Mouse (Mus musculus) megakaryocyte-erythroid progenitor cell, adult 5 weeks (primary cell): ENCODE data around the gene Cldn15. TPM values are rescaled to one million over a fixed set of nuclear protein-coding genes. Genes with fewer than 3 reads are reported as not detected.

Source experiments
- polyA plus RNA-seq: library from polyadenylated mRNA; stranded (reverse); fragments of >175 nt; gene quantifications from 2 replicates; pipeline ENCODE4 v1.2.3, GENCODE M21; 2012

Cldn15 gene
- 33.9 and 56.2 TPM in 2 replicates for polyA plus RNA-seq

GRCm38 (mm10) chr5:136966331-136966730 lies at the start of gene Cldn15:
TSS of gene Cldn15 (plus strand) at chr5:136966616.

GRCm38 (mm10) chr5:136953015-136953414 lies 13.4 kb upstream of the Cldn15 start, which contains the start of gene Fis1:
TSS of gene Fis1 (plus strand) at chr5:136953275.

GRCm38 (mm10) chr5:136986695-136987137 lies 20.3 kb downstream of the Cldn15 start, which contains the start of gene Plod3:
TSS of gene Plod3 (plus strand) at chr5:136987019.

GRCm38 (mm10) chr5:136987934-136988271 lies 21.5 kb downstream of the Cldn15 start, which contains the start of gene Znhit1:
TSS of gene Znhit1 (minus strand) at chr5:136988021.

Other genes with a start within 250 kb of the Cldn15 start
- gene Col26a1, start 83.4 kb upstream of the Cldn15 start, polyA plus RNA-seq: not detected in 2 replicates
- gene Ift22, start 58.5 kb upstream of the Cldn15 start, polyA plus RNA-seq: 8.9 and 12.9 TPM in 2 replicates
- gene Fis1, start 13.3 kb upstream of the Cldn15 start, polyA plus RNA-seq: 533 and 693 TPM in 2 replicates
- gene Plod3, start 20.4 kb downstream of the Cldn15 start, polyA plus RNA-seq: 152 and 221 TPM in 2 replicates
- gene Znhit1, start 21.4 kb downstream of the Cldn15 start, polyA plus RNA-seq: 324 and 404 TPM in 2 replicates
- 1.00 and 1.6 TPM in 2 replicates for gene Vgf, start 59.8 kb downstream of the Cldn15 start, polyA plus RNA-seq
- gene Ap1s1, start 79.5 kb downstream of the Cldn15 start, polyA plus RNA-seq: 100 and 113 TPM in 2 replicates
- 0.35 and 0.64 TPM in 2 replicates for gene Serpine1, start 105.7 kb downstream of the Cldn15 start, polyA plus RNA-seq
- 13.5 and 14.7 TPM in 2 replicates for gene Trim56, start 149.6 kb downstream of the Cldn15 start, polyA plus RNA-seq
- gene Muc3, start 182.7 kb downstream of the Cldn15 start, polyA plus RNA-seq: not detected in 2 replicates
- 0.18 and 0.41 TPM in 2 replicates for gene Muc3a, start 245.8 kb downstream of the Cldn15 start, polyA plus RNA-seq